Mouse (Mus musculus) hindbrain, embryonic 12.5 days (tissue): ENCODE data around the gene Oxsr1. TPM values are rescaled to one million over a fixed set of nuclear protein-coding genes. Genes with fewer than 3 reads are reported as not detected.
"Not testable (repeated sequence)": the region's sequence is repeated elsewhere in the genome, so short reads cannot be mapped to it uniquely, and the experiment has no call there.

Experiments
- ATAC-seq: fragments of 200-750 bp; cut with Nextera tagmentation; 2 replicates; pipeline ENCODE4 v1.8.0; 2017; ENCODE audit warnings: moderate TSS enrichment; ENCODE audit not compliant: low FRiP score
- H3K27ac ChIP-seq: fragments of 300-500 bp; sonication (generic); 2 replicates; pipeline ENCODE4 v1.5.1; 2016; ENCODE audit warnings: mild to moderate bottlenecking
- H3K27me3 ChIP-seq: fragments of 300-500 bp; sonication (generic); 2 replicates; pipeline ENCODE4 v1.6.1; 2016; ENCODE audit warnings: mild to moderate bottlenecking
- H3K36me3 ChIP-seq: fragments of 300-500 bp; sonication (generic); 2 replicates; pipeline ENCODE4 v1.6.1; 2016; ENCODE audit warnings: mild to moderate bottlenecking
- H3K4me1 ChIP-seq: fragments of 300-500 bp; sonication (generic); 2 replicates; pipeline ENCODE4 v1.6.1; 2016
- H3K4me2 ChIP-seq: fragments of 300-500 bp; sonication (generic); replicated peaks from 2 replicates; pipeline ENCODE4 v1.6.1; 2016; ENCODE audit warnings: mild to moderate bottlenecking
- H3K4me3 ChIP-seq: fragments of 300-500 bp; sonication (generic); 2 replicates; pipeline ENCODE4 v1.5.1; 2016; ENCODE audit warnings: mild to moderate bottlenecking
- H3K9ac ChIP-seq: fragments of 300-500 bp; sonication (generic); 2 replicates; pipeline ENCODE4 v1.6.1; 2016; ENCODE audit warnings: mild to moderate bottlenecking, moderate library complexity
- H3K9me3 ChIP-seq: fragments of 300-500 bp; sonication (generic); replicated peaks from 2 replicates; pipeline ENCODE4 v1.6.1; 2016; ENCODE audit warnings: mild to moderate bottlenecking
- WGBS: fragments of 180-500 bp; shearing (Covaris S2); methylation state at CpG from one replicate; pipeline ENCODE4 v1.1.7; 2016; 5-methylcytosine and 5-hydroxymethylcytosine counted together
- polyA plus RNA-seq: library from polyadenylated mRNA; unstranded; fragments of >200 nt; fragmentation: Nextera tagmentation; extraction: Ambion mirVana; gene quantifications from 2 replicates; pipeline ENCODE4 v1.2.1, GENCODE M21; 2016

The Oxsr1 gene
- 18.9 and 19.6 TPM in 2 replicates for polyA plus RNA-seq

DNA sequence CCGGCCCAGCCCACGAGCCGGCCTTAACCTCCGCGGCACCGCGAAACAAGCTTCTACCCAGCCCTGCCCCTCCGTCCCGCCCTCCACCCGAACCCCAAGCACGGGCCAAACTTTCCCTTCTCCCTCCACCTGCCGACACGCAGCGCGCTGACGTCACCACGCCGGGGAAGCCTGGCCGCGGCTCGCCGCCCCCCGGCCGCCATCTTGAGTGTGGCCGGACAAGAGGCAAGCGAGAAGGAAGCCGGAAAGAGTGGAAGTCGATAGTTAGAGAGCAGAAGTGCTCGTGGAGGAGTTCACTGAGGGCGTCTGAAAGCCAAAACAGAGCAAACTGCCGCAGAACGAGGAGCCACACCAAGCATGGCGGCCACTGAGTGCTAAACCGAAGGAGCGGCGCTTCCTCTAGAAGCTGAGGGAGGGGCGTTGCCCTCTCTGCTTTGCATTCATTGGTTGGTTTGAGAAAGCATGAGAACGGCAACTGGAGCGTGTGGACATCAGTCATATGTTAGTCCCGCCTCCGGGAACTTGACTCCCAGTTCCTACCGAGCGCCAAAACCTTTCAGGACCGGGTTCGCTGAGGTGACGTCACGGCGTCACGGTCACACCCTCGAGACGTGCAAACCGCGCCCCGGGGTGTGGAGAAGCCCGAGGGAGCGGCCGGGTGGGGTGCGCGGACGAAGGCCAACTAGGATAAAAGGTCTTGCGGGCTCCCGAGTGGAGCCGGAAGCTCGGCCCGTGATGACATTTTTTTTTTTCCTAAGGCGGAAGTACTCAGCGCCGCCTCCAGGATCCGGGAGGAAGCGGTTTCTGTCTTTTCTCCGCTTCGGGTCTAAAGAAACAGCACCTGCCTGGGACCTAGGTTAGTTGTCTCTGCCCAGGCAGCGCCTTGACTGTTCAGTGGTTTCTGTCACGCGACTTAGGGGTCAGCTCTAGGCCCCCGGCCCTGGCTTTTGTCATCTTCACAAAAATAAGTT is at the start of gene Oxsr1:
Oxsr1 (minus strand) TSS at position 139 of the 971 bp plus-strand sequence.
- under 1% methylated on average over 72 of the region's 76 CpGs for WGBS
- H3K4me1 ChIP-seq: peaks cover 18% of the 10 kb centered on the region
- H3K27ac ChIP-seq: peak within 1 kb of the TSS; percentile 92
- H3K4me3 ChIP-seq: peak within 1 kb of the TSS; percentile 95
- H3K27me3 ChIP-seq: no peaks in the 10 kb centered on the region
- no peaks in the 10 kb centered on the region for H3K9me3 ChIP-seq
- 0 out of 2 replicates have a peak, but pooled peaks cover 3% of the 10 kb centered on the region for H3K36me3 ChIP-seq
- ATAC-seq: peak; percentile 98
- H3K4me2 ChIP-seq: peak within 1 kb of the TSS; percentile 99
- H3K9ac ChIP-seq: peak within 1 kb of the TSS; percentile 89

DNA sequence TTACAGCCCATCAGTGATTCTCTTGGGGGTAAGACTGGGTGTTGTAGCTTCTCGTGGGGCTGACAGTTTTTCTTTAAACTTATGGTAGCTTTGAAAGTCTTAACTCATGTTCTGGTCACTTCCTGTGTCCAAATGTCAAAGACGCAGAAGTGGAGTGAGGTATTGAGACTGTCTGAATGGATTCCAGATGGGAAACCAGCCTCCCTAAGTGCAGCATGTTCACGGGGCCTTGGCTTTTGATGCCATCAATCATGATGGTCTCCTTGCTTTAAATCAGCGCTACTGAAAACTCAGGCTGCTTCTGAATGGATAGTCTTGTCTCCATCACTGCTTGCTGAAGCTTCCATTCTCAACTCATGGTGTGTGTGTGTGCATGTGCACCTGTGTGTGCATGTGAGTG is 49.0 kb upstream of the Oxsr1 start:
- no peak overlapping the region for H3K27ac ChIP-seq
- H3K27me3 ChIP-seq: no peaks in the 10 kb centered on the region
- H3K9me3 ChIP-seq: no peaks in the 10 kb centered on the region
- H3K9ac ChIP-seq: no peak overlapping the region
- no peak overlapping the region for H3K4me2 ChIP-seq
- no peaks in the 10 kb centered on the region; the same call in 1 of the 2 replicates for H3K4me1 ChIP-seq
- WGBS: 69% methylated on average over 4 of the region's 4 CpGs
- no peak for ATAC-seq
- no peak overlapping the region for H3K4me3 ChIP-seq
- H3K36me3 ChIP-seq: no peaks in the 10 kb centered on the region

DNA sequence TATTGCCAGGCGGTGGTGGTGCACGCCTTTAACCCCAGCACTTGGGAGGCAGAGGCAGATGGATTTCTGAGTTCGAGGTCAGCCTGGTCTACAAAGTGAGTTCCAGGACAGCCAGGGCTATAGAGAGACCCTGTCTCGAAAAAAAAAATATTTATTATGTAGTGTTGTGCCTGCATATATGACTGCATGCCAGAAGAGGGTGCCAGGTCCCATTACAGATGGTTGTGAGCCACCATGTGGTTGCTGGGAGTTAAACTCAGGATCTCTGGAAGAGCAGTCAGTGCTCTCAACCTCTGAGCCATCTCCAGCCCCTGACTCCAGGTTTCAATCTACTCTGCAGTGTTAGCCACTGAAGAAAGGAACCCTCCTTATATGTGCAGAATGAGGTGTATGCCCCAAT is 48.5 kb upstream of the Oxsr1 start:
- H3K27ac ChIP-seq, H3K36me3 ChIP-seq, H3K27me3 ChIP-seq, H3K4me3 ChIP-seq, H3K4me2 ChIP-seq, H3K9ac ChIP-seq, H3K9me3 ChIP-seq, H3K4me1 ChIP-seq, ATAC-seq: not testable (repeated sequence)
- WGBS: 85% methylated on average over 4 of the region's 4 CpGs

DNA sequence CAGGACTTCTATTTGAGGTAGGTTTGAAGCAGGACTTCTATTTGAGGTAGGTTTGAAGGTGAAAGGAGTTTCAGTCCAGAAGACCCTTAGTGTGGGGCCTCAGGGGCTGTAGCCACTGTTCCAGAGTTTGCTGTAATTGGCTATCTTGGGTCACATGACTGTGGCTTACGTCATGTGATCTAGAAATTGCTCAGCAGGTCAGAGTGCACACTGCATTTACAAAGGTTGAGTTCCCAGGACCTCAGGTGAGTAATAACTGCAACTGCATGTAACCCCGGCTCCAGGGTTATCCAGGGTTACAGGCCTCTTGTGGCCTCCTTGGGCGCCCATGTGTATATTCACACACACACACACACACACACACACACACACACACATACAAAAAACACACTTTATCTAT is 46.1 kb upstream of the Oxsr1 start:
- no peak for ATAC-seq
- no peaks in the 10 kb centered on the region for H3K9me3 ChIP-seq
- H3K36me3 ChIP-seq: no peaks in the 10 kb centered on the region
- no peaks in the 10 kb centered on the region for H3K4me1 ChIP-seq
- no peak overlapping the region for H3K27ac ChIP-seq
- no peak overlapping the region for H3K9ac ChIP-seq
- H3K27me3 ChIP-seq: no peaks in the 10 kb centered on the region
- no peak overlapping the region for H3K4me3 ChIP-seq
- H3K4me2 ChIP-seq: no peak overlapping the region
- 94% methylated on average over 3 of the region's 3 CpGs for WGBS

DNA sequence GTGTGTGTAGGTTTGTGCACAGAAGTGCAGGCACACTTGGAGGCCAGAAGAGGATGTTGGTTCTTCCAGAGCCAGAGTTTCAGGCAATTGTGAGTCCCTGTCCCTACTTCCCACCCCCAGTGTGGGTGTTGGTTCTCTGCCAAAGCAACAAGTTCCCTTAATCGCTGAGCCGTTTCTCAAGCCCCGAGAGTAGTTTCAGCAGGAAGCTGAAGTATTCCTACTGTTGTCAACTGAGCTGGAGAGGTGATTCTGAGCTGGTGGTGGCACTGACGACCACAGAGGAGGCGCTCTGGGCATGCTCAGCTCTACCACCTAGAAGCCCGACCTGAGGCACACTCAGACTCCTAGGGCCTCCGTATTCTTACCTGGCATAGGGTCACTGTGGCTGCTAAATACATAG is 43.1 kb upstream of the Oxsr1 start, which contains the start of gene Slc22a14:
Slc22a14 (minus strand) TSS at position 270 of the 400 bp plus-strand sequence.
- no peak within 1 kb of the TSS for H3K4me2 ChIP-seq
- ATAC-seq: no peak
- no peaks in the 10 kb centered on the region for H3K36me3 ChIP-seq
- no peak within 1 kb of the TSS for H3K4me3 ChIP-seq
- 81% methylated on average over 7 of the region's 7 CpGs for WGBS
- no peaks in the 10 kb centered on the region for H3K4me1 ChIP-seq
- no peak within 1 kb of the TSS for H3K9ac ChIP-seq
- H3K27ac ChIP-seq: no peak within 1 kb of the TSS
- no peaks in the 10 kb centered on the region for H3K27me3 ChIP-seq
- no peaks in the 10 kb centered on the region for H3K9me3 ChIP-seq

DNA sequence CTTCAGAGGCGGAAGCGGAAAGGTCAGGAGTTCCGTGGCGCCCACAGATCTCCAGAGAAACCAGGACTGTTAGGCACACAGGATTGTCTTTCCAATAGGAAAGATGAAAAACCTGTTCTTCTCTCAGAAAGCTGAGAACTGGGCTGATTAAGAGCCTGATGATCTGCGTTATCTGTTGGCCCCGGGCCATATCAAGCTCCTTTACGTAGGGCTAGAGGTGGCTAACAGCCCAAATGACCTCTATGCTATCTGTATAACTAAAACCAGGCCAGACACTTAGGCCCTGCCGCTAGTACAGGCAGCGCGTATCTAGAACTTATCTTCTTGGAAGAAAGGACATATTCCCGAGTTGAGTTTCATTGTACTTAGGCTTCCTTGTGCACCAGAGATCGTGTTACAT is 41.0 kb upstream of the Oxsr1 start:
- no peaks in the 10 kb centered on the region for H3K9me3 ChIP-seq
- H3K4me3 ChIP-seq: no peak overlapping the region
- WGBS: 90% methylated on average over 12 of the region's 12 CpGs
- no peaks in the 10 kb centered on the region for H3K36me3 ChIP-seq
- H3K4me1 ChIP-seq: 0 out of 2 replicates have a peak, but pooled peaks cover 1% of the 10 kb centered on the region
- no peak overlapping the region for H3K27ac ChIP-seq
- H3K4me2 ChIP-seq: no peak overlapping the region
- no peak for ATAC-seq
- no peak overlapping the region for H3K9ac ChIP-seq
- H3K27me3 ChIP-seq: no peaks in the 10 kb centered on the region

DNA sequence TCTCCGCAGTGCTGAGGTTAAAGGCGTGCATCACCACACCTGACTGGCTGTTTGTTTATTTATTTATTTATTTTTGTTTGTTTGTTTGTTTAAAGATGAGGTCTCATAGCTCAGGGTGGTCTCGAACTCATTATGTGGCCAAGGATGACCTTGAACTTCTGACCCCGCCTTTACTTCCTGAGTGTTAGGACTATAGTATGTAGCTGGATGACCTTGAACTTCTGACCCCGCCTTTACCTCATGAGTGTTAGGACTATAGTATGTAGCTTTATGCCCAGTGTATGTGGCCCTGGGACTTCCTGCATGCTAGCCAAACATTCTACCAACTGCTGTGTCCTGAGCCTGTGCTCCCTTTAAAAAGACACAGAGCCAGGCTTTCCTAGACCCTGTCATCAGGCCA is 39.2 kb upstream of the Oxsr1 start:
- Histone ChIP-seq H3K27ac (no peak overlapping the region), H3K4me1 (0 out of 2 replicates have a peak, but pooled peaks cover 3% of the 10 kb centered on the region), H3K4me2 (no peak overlapping the region), H3K9ac (no peak overlapping the region), H3K4me3 (no peak overlapping the region), H3K27me3 (no peaks in the 10 kb centered on the region), H3K36me3 (no peaks in the 10 kb centered on the region), H3K9me3 (no peaks in the 10 kb centered on the region)
- ATAC-seq: no peak
- 95% methylated on average over 5 of the region's 5 CpGs for WGBS

DNA sequence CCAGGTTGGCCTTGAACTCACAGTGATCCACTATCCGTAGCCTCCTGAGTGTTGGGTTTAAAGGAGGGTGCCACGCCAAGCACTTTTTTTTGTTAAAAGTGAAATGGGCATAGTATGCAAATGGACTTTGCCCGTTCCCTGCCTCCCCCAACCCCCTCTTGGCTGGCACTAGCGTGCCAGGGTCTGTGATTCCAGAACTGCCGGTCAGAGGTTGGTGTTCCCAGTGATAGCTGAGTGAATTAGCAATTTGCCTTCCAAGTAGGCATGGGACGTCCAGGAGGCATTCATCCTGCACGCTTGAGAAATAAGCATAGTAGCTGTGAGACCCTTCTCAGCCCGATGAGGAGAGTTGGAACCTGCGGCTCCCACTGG is 35.8 kb upstream of the Oxsr1 start:
- H3K27me3 ChIP-seq: no peaks in the 10 kb centered on the region
- peak overlapping the region; percentile 64 for H3K4me2 ChIP-seq
- 41% methylated on average over 9 of the region's 9 CpGs for WGBS
- H3K9ac ChIP-seq: peak overlapping the region; percentile 64; the same call in 1 of the 2 replicates
- no peak for ATAC-seq
- H3K9me3 ChIP-seq: no peaks in the 10 kb centered on the region
- peak overlapping the region; percentile 54 for H3K4me3 ChIP-seq
- H3K36me3 ChIP-seq: no peaks in the 10 kb centered on the region
- H3K4me1 ChIP-seq: 0 out of 2 replicates have a peak, but pooled peaks cover 3% of the 10 kb centered on the region
- no peak overlapping the region for H3K27ac ChIP-seq

DNA sequence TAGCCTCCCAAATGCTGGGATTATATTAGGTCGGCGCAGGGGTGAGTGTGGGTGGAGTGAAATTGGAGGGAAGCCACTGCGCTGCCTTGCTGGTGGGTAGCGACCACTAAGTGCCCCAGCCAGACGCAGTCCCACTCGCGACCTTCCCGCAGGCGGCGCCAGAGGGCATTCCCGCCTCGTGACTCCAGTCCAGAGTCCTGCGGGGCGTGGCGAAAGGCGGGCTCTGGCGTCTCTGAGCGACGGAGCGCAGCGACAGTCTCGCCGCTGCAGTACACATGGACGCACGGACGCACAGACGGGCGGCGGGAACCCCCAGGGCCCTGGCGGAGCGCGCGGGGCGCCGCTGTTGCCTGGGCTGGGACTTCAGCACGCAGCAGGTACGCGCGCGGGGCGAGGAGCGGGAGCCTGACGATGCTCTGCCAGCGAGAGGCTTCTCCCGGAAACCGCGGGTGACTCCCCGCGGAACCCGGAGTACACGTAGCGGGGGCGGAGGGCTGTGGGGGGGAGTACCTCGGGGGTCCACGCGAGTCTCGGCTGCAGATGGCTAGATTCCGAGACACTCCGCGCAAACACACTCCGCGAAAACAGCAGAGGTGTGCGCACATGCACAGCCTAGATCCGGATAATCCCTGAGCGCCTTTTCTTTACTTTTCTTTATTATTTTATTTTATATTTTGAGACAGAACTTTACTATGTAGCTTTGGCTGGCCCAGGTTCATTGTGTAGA is 35.3 kb upstream of the Oxsr1 start, which contains the start of gene Xylb:
Xylb (plus strand) TSS at position 51 of the 727 bp plus-strand sequence.
- WGBS: 4% methylated on average over 65 of the region's 65 CpGs

DNA sequence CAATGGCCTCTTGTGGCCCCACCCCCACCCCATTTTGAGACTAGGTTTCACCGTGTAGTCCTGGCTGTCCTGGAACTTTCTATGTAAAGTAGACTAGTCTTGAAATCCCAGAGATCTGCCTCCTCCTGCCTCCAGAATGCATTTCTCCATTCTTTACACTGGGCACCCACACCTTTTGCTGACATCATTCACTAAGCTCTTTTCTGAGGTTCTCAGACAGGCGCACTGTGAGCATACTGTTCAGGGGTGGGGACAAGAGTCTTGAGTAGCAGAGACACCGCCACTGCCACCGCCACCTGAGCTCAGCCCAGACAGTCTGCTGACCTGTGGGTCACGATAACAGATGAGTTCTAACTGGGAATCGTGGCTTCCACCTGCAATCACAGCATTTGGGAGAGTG is 33.7 kb upstream of the Oxsr1 start:
- ATAC-seq: no peak
- no peaks in the 10 kb centered on the region for H3K27me3 ChIP-seq
- H3K4me1 ChIP-seq: 0 out of 2 replicates have a peak, but pooled peaks cover 3% of the 10 kb centered on the region
- H3K4me3 ChIP-seq: no peak overlapping the region
- WGBS: 70% methylated on average over 6 of the region's 6 CpGs
- no peak overlapping the region for H3K4me2 ChIP-seq
- H3K27ac ChIP-seq: no peak overlapping the region
- H3K9me3 ChIP-seq: no peaks in the 10 kb centered on the region
- no peak overlapping the region for H3K9ac ChIP-seq
- H3K36me3 ChIP-seq: peaks cover 5% of the 10 kb centered on the region

More for the DNA sequence above, 35.3 kb upstream of the Oxsr1 start, which contains the start of gene Xylb:
- ATAC-seq: peak; percentile 81
- H3K36me3 ChIP-seq: no peaks in the 10 kb centered on the region
- 0 out of 2 replicates have a peak, but pooled peaks cover 3% of the 10 kb centered on the region for H3K4me1 ChIP-seq
- H3K9me3 ChIP-seq: no peaks in the 10 kb centered on the region
- H3K27ac ChIP-seq: no peak within 1 kb of the TSS
- peak within 1 kb of the TSS; percentile 64 for H3K9ac ChIP-seq
- no peaks in the 10 kb centered on the region for H3K27me3 ChIP-seq
- H3K4me3 ChIP-seq: peak within 1 kb of the TSS; percentile 54
- H3K4me2 ChIP-seq: peak within 1 kb of the TSS; percentile 64

DNA sequence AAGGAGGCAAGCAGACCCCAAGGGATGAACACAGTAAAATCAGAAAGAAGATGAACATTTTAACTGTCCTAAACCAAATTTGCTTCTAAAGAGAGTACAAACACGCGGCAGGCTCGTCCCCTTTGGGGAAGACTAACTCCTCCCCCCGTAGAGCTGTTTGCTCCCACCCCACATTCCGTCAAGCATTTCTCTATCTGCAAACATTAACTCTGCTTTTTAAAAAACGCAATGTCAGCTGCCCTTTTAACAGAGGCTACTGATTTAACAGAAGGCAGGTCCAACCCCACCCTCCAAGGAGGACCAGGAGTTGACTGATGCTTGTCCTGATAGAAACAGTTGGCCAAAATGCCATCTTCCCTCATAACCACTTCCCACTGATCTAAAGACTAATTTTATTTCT is 31.7 kb upstream of the Oxsr1 start:
- Histone ChIP-seq H3K27me3 (no peaks in the 10 kb centered on the region), H3K4me1 (0 out of 2 replicates have a peak, but pooled peaks cover 3% of the 10 kb centered on the region), H3K36me3 (peaks cover 19% of the 10 kb centered on the region), H3K9me3 (no peaks in the 10 kb centered on the region), H3K4me2 (no peak overlapping the region), H3K4me3 (no peak overlapping the region), H3K9ac (no peak overlapping the region), H3K27ac (no peak overlapping the region)
- 74% methylated on average over 6 of the region's 6 CpGs for WGBS
- no peak for ATAC-seq

DNA sequence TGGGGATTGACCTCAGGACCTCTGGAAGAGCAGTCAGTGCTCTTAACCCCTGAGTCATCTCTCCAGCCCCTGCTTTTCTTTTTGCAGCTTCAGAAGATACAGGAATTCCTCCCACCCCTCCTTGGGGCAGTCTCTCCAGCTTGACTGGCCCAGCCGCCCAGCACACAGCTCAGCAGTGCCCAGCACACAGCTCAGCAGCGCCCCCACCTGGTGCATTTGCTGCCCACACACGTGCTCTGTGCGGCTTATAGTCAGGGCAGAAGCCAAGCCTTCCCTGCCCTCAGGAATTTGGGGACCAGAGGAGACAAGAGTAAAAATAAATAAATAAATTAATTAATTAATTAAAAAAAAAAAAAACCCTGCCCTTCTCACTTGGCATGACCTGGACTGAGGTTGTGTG is 29.8 kb upstream of the Oxsr1 start:
- H3K9ac ChIP-seq: no peak overlapping the region
- 27% methylated on average over 4 of the region's 4 CpGs for WGBS
- H3K4me1 ChIP-seq: no peaks in the 10 kb centered on the region
- H3K4me3 ChIP-seq: no peak overlapping the region
- no peak overlapping the region for H3K27ac ChIP-seq
- no peaks in the 10 kb centered on the region for H3K27me3 ChIP-seq
- H3K36me3 ChIP-seq: peaks cover 35% of the 10 kb centered on the region
- no peaks in the 10 kb centered on the region for H3K9me3 ChIP-seq
- no peak overlapping the region for H3K4me2 ChIP-seq
- peak; percentile 67; the same call in 1 of the 2 replicates for ATAC-seq
